Mouse (Mus musculus) limb, embryonic 11.5 days (tissue): ENCODE results near the gene Cadm1. TPM values are rescaled to one million over a fixed set of nuclear protein-coding genes. Genes with fewer than 3 reads are reported as not detected.

Experiments used
- ATAC-seq: fragments of 200-750 bp; cut with Nextera tagmentation; 2 replicates; pipeline ENCODE4 v1.8.0; 2017; ENCODE audit warnings: low read depth; ENCODE audit not compliant: insufficient number of reproducible peaks, low FRiP score, low TSS enrichment
- DNase-seq: peaks from one replicate; pipeline ENCODE4 v3.0.0-alpha.2; 2015; ENCODE audit warnings: low spot score
- H3K27ac ChIP-seq: fragments of 300-500 bp; sonication (generic); replicated peaks from 2 replicates; pipeline ENCODE4 v1.5.1; 2014; ENCODE audit warnings: low read depth, mild to moderate bottlenecking, low read length
- H3K27me3 ChIP-seq: fragments of 300-500 bp; sonication (generic); 2 replicates; pipeline ENCODE4 v1.6.1; 2014; ENCODE audit warnings: mild to moderate bottlenecking, low read length, mixed read lengths; ENCODE audit not compliant: control insufficient read depth, insufficient read depth
- H3K36me3 ChIP-seq: fragments of 300-500 bp; sonication (generic); 2 replicates; pipeline ENCODE4 v1.6.1; 2014; ENCODE audit warnings: mild to moderate bottlenecking, low read length, moderate library complexity, mixed read lengths; ENCODE audit not compliant: control insufficient read depth, insufficient read depth
- H3K4me1 ChIP-seq: fragments of 300-500 bp; sonication (generic); 2 replicates; pipeline ENCODE4 v1.6.1; 2014; ENCODE audit warnings: low read length, mixed read lengths; ENCODE audit not compliant: control insufficient read depth, insufficient read depth
- H3K4me2 ChIP-seq: fragments of 300-500 bp; sonication (generic); 2 replicates; pipeline ENCODE4 v1.6.1; 2014; ENCODE audit warnings: low read depth, mild to moderate bottlenecking, moderate library complexity; ENCODE audit not compliant: severe bottlenecking
- H3K4me3 ChIP-seq: fragments of 300-500 bp; sonication (generic); 2 replicates; pipeline ENCODE4 v1.5.1; 2014; ENCODE audit warnings: low read depth, low read length
- H3K9ac ChIP-seq: fragments of 300-500 bp; sonication (generic); 2 replicates; pipeline ENCODE4 v1.6.1; 2014; ENCODE audit warnings: mild to moderate bottlenecking, low read length
- H3K9me3 ChIP-seq: fragments of 300-500 bp; sonication (generic); 2 replicates; pipeline ENCODE4 v1.6.1; 2016; ENCODE audit warnings: low read length; ENCODE audit not compliant: control insufficient read depth
- WGBS: fragments of 180-500 bp; shearing (Covaris S2); extraction: QIAGEN DNeasy Blood & Tissue Kit; methylation state at CpG from one replicate; pipeline ENCODE4 v1.1.7; 2014; 5-methylcytosine and 5-hydroxymethylcytosine counted together
- polyA plus RNA-seq: library from polyadenylated mRNA; unstranded; fragments of >200 nt; fragmentation: Nextera tagmentation; extraction: Ambion mirVana; gene quantifications from 2 replicates; pipeline ENCODE4 v1.2.1, GENCODE M21; 2014

The Cadm1 gene
- polyA plus RNA-seq, 1 experiment from 2014 or later: 57.3 TPM

DNA sequence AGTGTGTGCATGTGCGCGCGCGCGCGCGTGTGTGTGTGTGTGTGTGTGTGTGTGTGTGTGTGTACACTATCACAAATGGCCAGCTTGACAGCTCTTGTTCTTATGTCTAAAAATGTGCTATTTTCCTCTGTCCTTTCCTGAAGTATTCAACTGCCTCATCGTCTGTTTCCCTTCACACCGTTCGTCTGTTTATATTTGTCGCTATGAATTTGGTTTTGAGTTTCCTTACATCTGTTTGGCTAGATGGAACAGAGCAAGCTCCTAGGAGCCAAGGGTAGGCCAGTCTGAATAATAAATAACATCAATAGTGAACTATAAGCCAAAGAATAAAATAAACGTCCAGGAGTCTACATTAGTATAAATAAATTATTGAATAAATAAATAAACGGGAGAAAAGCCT lies 235.3 kb downstream of the Cadm1 start:
- H3K9ac ChIP-seq: no peak overlapping the region
- no peak overlapping the region for H3K4me3 ChIP-seq
- H3K27me3 ChIP-seq: no peaks in the 10 kb centered on the region
- H3K36me3 ChIP-seq: no peaks in the 10 kb centered on the region
- no peaks in the 10 kb centered on the region for H3K9me3 ChIP-seq
- ATAC-seq (no peak), DNase-seq (no peak)
- H3K27ac ChIP-seq: no peak overlapping the region
- 92% methylated on average over 13 of the region's 13 CpGs for WGBS
- H3K4me2 ChIP-seq: no peak overlapping the region
- H3K4me1 ChIP-seq: peaks cover under 1% of the 10 kb centered on the region

DNA sequence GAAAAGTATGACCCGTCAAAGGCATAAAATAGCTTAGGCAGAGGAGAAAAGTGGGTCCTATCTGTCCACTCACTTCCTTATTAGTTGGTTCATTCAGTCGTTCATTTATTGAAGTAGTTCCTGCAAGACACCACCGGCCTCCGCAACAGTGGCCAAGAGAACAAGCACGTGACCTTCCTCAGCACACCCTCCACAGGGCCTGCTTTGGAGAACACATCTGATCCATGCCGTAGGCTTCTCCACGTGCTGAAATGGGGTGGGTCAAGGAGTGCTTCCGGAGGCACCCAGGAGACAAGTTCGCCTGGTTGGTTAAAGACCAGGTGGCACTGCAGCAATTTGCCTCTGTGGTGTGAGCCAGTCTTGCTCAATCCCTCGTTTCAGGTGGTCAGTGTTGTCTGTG lies 236.4 kb downstream of the Cadm1 start:
- Histone ChIP-seq H3K36me3 (no peaks in the 10 kb centered on the region), H3K9me3 (no peaks in the 10 kb centered on the region), H3K4me2 (no peak overlapping the region), H3K9ac (no peak overlapping the region), H3K27ac (no peak overlapping the region), H3K27me3 (no peaks in the 10 kb centered on the region), H3K4me1 (peaks cover 6% of the 10 kb centered on the region; the same call in 1 of the 2 replicates), H3K4me3 (no peak overlapping the region)
- no peak for DNase-seq
- no peak for ATAC-seq
- WGBS: 81% methylated on average over 10 of the region's 10 CpGs

DNA sequence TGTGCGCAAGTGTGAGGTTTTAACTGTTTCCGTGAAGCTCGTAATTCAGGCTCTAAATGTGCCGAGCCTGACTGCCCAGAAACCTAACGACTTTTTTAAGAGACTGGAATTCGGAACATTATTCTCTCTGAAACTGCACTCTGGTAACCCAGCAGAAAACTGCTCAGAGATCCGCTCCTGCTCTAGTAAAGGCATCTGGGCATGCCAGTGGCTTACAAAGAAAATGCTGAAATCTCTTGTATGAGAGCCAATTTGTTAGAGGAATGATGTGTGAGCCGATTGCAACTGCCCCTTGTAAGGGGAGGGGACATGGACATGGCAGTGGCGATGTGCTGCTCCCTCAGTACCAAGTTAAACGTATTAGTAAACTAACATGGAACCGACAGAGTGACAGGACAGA lies 240.9 kb downstream of the Cadm1 start:
- no peaks in the 10 kb centered on the region for H3K9me3 ChIP-seq
- no peak overlapping the region for H3K4me3 ChIP-seq
- H3K4me2 ChIP-seq: peak overlapping the region; percentile 20; the same call in 1 of the 2 replicates
- H3K36me3 ChIP-seq: no peaks in the 10 kb centered on the region
- 26% methylated on average over 11 of the region's 11 CpGs for WGBS
- no peaks in the 10 kb centered on the region for H3K27me3 ChIP-seq
- H3K27ac ChIP-seq: peak overlapping the region; percentile 47; the same call in 1 of the 2 replicates
- no peak for ATAC-seq
- 0 out of 2 replicates have a peak overlapping the region, but pooled peaks have one; percentile 7 for H3K9ac ChIP-seq
- no peak for DNase-seq
- H3K4me1 ChIP-seq: peaks cover 9% of the 10 kb centered on the region; the same call in 1 of the 2 replicates

DNA sequence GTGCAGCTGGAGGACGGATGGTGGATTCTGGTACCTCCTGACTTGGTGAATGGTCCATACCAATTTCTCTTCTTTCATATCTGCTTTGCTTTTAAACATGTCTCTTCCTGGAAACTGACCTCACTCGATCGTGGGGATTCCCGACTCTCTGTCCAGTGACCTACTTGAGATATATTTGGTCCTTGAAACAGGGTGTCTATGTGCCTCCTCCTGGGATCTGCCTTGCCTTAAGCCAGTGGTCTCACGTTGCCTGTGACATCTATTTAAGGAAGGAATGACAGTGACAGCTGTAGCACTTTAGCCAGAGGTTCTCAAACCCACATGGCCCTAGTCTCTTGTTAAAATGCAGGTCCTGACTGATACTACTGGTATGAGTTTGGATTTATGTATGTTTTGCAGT lies 242.0 kb downstream of the Cadm1 start:
- no peaks in the 10 kb centered on the region for H3K9me3 ChIP-seq
- H3K27me3 ChIP-seq: no peaks in the 10 kb centered on the region
- H3K27ac ChIP-seq: no peak overlapping the region
- no peaks in the 10 kb centered on the region for H3K36me3 ChIP-seq
- DNase-seq (no peak), ATAC-seq (no peak)
- no peak overlapping the region for H3K9ac ChIP-seq
- H3K4me3 ChIP-seq: no peak overlapping the region
- WGBS: 84% methylated on average over 5 of the region's 5 CpGs
- peaks cover 9% of the 10 kb centered on the region; the same call in 1 of the 2 replicates for H3K4me1 ChIP-seq
- H3K4me2 ChIP-seq: no peak overlapping the region

DNA sequence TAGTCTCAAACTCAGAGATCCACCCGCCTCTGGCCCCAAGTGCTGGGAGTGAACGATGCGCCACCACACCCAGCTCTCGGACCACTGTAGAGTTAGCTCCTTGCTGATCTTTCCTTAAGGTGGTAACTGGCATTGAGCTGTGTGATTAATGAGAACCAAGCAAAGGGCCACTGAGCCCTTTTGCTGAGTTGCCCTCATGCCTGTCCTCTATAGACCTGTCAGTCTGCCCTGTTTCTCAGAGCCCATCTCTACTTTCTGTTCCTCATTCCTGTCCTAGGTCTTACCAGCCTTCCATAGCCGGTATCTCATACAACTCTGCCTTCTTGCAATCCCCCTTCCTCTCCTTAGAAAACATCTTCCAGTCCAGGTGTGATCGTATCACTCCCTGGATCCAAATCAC lies 242.8 kb downstream of the Cadm1 start:
- H3K27me3 ChIP-seq: no peaks in the 10 kb centered on the region
- DNase-seq: no peak
- 89% methylated on average over 6 of the region's 6 CpGs for WGBS

DNA sequence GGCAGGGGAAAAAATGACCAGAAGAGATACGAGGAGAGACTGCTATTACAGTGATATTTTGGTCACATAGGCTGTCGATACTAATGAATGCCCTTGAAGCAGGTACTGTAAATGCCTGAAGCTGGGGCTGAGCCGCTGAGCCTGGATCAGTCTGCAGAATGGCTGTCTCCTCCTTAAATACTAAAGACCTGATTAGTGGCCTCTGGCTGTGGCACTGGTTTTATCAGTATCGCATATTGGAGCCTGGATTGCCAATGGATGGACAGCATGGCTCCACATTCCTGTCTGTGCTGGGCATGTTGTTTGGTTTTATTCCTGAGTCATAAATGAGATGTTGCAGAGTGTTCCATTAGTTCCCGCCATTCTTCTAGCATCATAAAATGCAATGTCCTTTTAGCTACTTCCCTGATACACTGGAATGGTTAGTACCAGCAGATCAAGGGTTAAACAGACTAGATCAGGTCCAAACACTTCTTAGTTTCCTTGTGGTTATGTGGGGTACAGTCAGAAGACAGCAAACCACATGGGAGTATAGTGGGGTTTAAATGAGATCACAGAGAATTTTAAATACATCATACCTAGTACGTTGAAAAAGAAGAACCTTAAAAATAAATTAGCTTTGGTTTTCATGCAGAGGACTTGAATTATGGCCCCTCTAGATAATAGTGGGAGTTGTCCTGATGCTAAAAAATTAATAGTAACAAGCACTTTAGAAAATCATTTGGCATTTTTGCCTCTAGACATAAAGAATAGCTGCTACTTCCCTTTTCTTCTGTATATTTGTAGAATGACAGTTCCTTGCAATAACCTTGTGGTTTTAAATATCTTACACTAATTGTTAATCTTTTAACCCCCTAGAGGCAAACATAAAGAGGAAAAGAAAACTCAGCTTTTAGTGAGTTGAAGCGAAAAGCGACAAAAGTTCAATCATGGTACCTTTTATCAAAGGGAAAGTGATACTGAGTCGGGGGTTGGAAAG lies 247.3 kb downstream of the Cadm1 start:
- DNase-seq: no peak
- no peaks in the 10 kb centered on the region for H3K27me3 ChIP-seq
- 83% methylated on average over 9 of the region's 9 CpGs for WGBS
- H3K4me2 ChIP-seq: no peak overlapping the region
- no peaks in the 10 kb centered on the region for H3K36me3 ChIP-seq
- no peak overlapping the region for H3K4me3 ChIP-seq
- no peak overlapping the region for H3K9ac ChIP-seq
- H3K4me1 ChIP-seq: 0 out of 2 replicates have a peak, but pooled peaks cover 3% of the 10 kb centered on the region
- ATAC-seq: no peak
- H3K9me3 ChIP-seq: no peaks in the 10 kb centered on the region
- no peak overlapping the region for H3K27ac ChIP-seq

More for the DNA sequence above, 242.8 kb downstream of the Cadm1 start:
- Histone ChIP-seq H3K9ac (no peak overlapping the region), H3K36me3 (no peaks in the 10 kb centered on the region), H3K9me3 (no peaks in the 10 kb centered on the region), H3K27ac (no peak overlapping the region), H3K4me2 (no peak overlapping the region), H3K4me1 (peaks cover 9% of the 10 kb centered on the region; the same call in 1 of the 2 replicates), H3K4me3 (no peak overlapping the region)
- ATAC-seq: no peak

DNA sequence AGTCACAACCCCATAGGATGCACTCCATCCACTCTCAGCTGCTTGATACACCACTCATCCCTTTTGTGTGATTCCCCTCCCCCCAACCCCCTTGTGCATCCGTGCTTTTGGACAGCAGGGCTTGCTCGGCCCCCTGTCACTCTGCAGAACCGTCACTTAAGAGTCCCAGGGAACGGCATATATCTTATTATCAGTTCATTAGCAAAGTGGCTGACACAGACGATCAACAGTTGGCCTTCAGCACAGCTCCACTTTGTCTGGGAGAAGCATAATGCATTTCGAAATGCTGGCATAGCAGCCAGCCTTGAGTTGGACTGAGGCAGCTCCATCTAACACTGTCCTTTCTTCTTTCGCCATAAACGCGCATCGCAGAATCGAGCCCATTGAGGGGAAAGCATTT lies 248.5 kb downstream of the Cadm1 start:
- DNase-seq (no peak), ATAC-seq (no peak)
- H3K27ac ChIP-seq: no peak overlapping the region
- WGBS: 59% methylated on average over 11 of the region's 11 CpGs
- H3K4me3 ChIP-seq: no peak overlapping the region
- H3K9ac ChIP-seq: no peak overlapping the region
- no peaks in the 10 kb centered on the region for H3K36me3 ChIP-seq
- no peaks in the 10 kb centered on the region for H3K27me3 ChIP-seq
- H3K9me3 ChIP-seq: no peaks in the 10 kb centered on the region
- H3K4me2 ChIP-seq: no peak overlapping the region
- H3K4me1 ChIP-seq: 0 out of 2 replicates have a peak, but pooled peaks cover 3% of the 10 kb centered on the region

DNA sequence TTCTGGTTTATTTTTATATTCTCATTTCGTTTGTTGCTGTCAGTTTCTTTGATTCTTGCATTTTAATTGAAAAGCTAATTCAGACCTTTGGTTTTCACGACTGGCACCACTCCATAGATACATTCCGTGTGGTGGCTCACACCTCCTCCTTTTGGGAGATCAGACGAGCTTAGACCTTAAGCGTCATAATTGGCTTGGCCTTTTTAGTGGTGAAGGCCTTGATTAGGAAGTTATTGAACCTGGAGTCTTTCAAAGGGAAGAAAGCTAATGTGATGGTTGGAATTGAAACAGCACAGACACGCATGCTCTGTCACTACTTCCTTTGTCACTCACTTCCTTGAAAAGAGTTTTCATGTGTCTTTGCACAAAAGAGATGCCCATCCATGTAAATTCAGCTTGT lies 249.3 kb downstream of the Cadm1 start:
- H3K4me2 ChIP-seq: no peak overlapping the region
- no peak overlapping the region for H3K9ac ChIP-seq
- ATAC-seq: no peak
- 0 out of 2 replicates have a peak, but pooled peaks cover 3% of the 10 kb centered on the region for H3K4me1 ChIP-seq
- H3K27me3 ChIP-seq: no peaks in the 10 kb centered on the region
- no peaks in the 10 kb centered on the region for H3K36me3 ChIP-seq
- no peak for DNase-seq
- no peak overlapping the region for H3K4me3 ChIP-seq
- H3K27ac ChIP-seq: no peak overlapping the region
- WGBS: 52% methylated on average over 6 of the region's 6 CpGs
- no peaks in the 10 kb centered on the region for H3K9me3 ChIP-seq
